Mouse (Mus musculus) spleen, adult 2 months (tissue): ENCODE measurements around the gene Exosc9. TPM values are rescaled to one million over a fixed set of nuclear protein-coding genes. Genes with fewer than 3 reads are reported as not detected.

Source experiments
- DNase-seq, 2 experiments: peaks; one replicate each; pipeline versions ENCODE4 v3.0.0 to v3.0.0-alpha.2; 2012 to 2021; ENCODE audit warnings: low spot score in 2 of 2, low read depth in 1 of 2
- H3K27ac ChIP-seq: fragments of 200-500 bp; 2 replicates; pipeline ENCODE4 v1.5.1; 2012; ENCODE audit warnings: low read length, inconsistent platforms; ENCODE audit not compliant: insufficient read depth
- H3K27me3 ChIP-seq: fragments of 200-500 bp; 2 replicates; pipeline ENCODE4 v1.6.1; 2012; ENCODE audit warnings: mild to moderate bottlenecking, moderate library complexity, low read length, inconsistent platforms; ENCODE audit not compliant: control insufficient read depth, insufficient read depth
- H3K36me3 ChIP-seq: fragments of 200-500 bp; 2 replicates; pipeline ENCODE4 v1.6.1; 2012; ENCODE audit warnings: mild to moderate bottlenecking, low read length, inconsistent platforms; ENCODE audit not compliant: control insufficient read depth, insufficient read depth
- H3K4me1 ChIP-seq: fragments of 200-500 bp; 2 replicates; pipeline ENCODE4 v1.6.1; 2011; ENCODE audit warnings: inconsistent platforms; ENCODE audit not compliant: control insufficient read depth, insufficient read depth, insufficient read length
- H3K4me3 ChIP-seq: fragments of 200-500 bp; 2 replicates; pipeline ENCODE4 v1.5.1; 2011; ENCODE audit warnings: mild to moderate bottlenecking, inconsistent platforms; ENCODE audit not compliant: insufficient read depth, insufficient read length; ENCODE audit errors: extremely low read depth
- CTCF ChIP-seq: fragments of 200-500 bp; IDR thresholded peaks from 2 replicates; pipeline ENCODE4 v1.5.1; 2011; ENCODE audit warnings: mild to moderate bottlenecking, inconsistent platforms; ENCODE audit not compliant: insufficient read depth, insufficient read length, insufficient replicate concordance; ENCODE audit errors: extremely low read depth
- POLR2A ChIP-seq: fragments of 200-500 bp; IDR thresholded peaks from 2 replicates; pipeline ENCODE4 v1.6.1; 2011; ENCODE audit warnings: low read depth, low read length, inconsistent platforms
- WGBS: fragments of 180-500 bp; shearing (Covaris S2); methylation state at CpG from one replicate; pipeline ENCODE4 v1.1.7; 2018; 5-methylcytosine and 5-hydroxymethylcytosine counted together
- polyA plus RNA-seq: library from polyadenylated mRNA; depleted of rRNA; stranded (reverse); fragments of >200 nt; gene quantifications from 2 replicates; pipeline ENCODE4 v1.2.3, GENCODE M21; 2012

Exosc9 gene
- polyA plus RNA-seq, 1 experiment: 3.9 TPM

- H3K27ac ChIP-seq: no peak overlapping the region
- TF ChIP-seq POLR2A: no peak
- TF ChIP-seq CTCF: no peak
- WGBS: 38% methylated on average over 4 of the region's 4 CpGs
- H3K4me1 ChIP-seq: no peaks in the 10 kb centered on the region
- no peak for DNase-seq
- H3K27me3 ChIP-seq: 0 out of 2 replicates have a peak, but pooled peaks cover 2% of the 10 kb centered on the region
- no peaks in the 10 kb centered on the region for H3K36me3 ChIP-seq
- no peak overlapping the region for H3K4me3 ChIP-seq
Measured at GRCm38 (mm10) chr3:36522137-36522536, 30.3 kb upstream of the Exosc9 start.

GRCm38 (mm10) chr3:36524466-36524865 lies 27.9 kb upstream of the Exosc9 start:
- no peak for DNase-seq
- no peak overlapping the region for H3K4me3 ChIP-seq
- no peaks in the 10 kb centered on the region for H3K4me1 ChIP-seq
- no peak overlapping the region for H3K27ac ChIP-seq
- TF ChIP-seq POLR2A (no peak), CTCF (no peak)
- no peaks in the 10 kb centered on the region for H3K36me3 ChIP-seq
- 0 out of 2 replicates have a peak, but pooled peaks cover 2% of the 10 kb centered on the region for H3K27me3 ChIP-seq
- 71% methylated on average over 3 of the region's 3 CpGs for WGBS

GRCm38 (mm10) chr3:36530345-36530744 lies 22.1 kb upstream of the Exosc9 start:
- 90% methylated on average over 6 of the region's 6 CpGs for WGBS

GRCm38 (mm10) chr3:36530781-36531180 lies 21.6 kb upstream of the Exosc9 start:
- Histone ChIP-seq H3K27ac (no peak overlapping the region), H3K36me3 (no peaks in the 10 kb centered on the region), H3K27me3 (peaks cover 2% of the 10 kb centered on the region; the same call in 1 of the 2 replicates), H3K4me1 (peaks cover 3% of the 10 kb centered on the region; the same call in 1 of the 2 replicates), H3K4me3 (no peak overlapping the region)
- no peak for DNase-seq
- WGBS: 90% methylated on average over 5 of the region's 5 CpGs
- TF ChIP-seq CTCF (no peak), POLR2A (no peak)

More at GRCm38 (mm10) chr3:36530345-36530744, 22.1 kb upstream of the Exosc9 start:
- Histone ChIP-seq H3K27ac (no peak overlapping the region), H3K4me1 (peaks cover 3% of the 10 kb centered on the region; the same call in 1 of the 2 replicates), H3K36me3 (no peaks in the 10 kb centered on the region), H3K27me3 (peaks cover 2% of the 10 kb centered on the region; the same call in 1 of the 2 replicates), H3K4me3 (no peak overlapping the region)
- TF ChIP-seq CTCF (no peak), POLR2A (no peak)
- DNase-seq: no peak

GRCm38 (mm10) chr3:36531242-36531641 lies 21.2 kb upstream of the Exosc9 start:
- peaks cover 3% of the 10 kb centered on the region; the same call in 1 of the 2 replicates for H3K4me1 ChIP-seq
- H3K36me3 ChIP-seq: no peaks in the 10 kb centered on the region
- no peak overlapping the region for H3K4me3 ChIP-seq
- TF ChIP-seq POLR2A (no peak), CTCF (no peak)
- no peak for DNase-seq
- no peak overlapping the region for H3K27ac ChIP-seq
- H3K27me3 ChIP-seq: peaks cover 2% of the 10 kb centered on the region; the same call in 1 of the 2 replicates
- WGBS: 86% methylated on average over 2 of the region's 2 CpGs

GRCm38 (mm10) chr3:36531979-36532542 lies 20.3 kb upstream of the Exosc9 start:
- TF ChIP-seq CTCF: no peak
- no peak for TF ChIP-seq POLR2A
- Histone ChIP-seq H3K36me3 (no peaks in the 10 kb centered on the region), H3K4me3 (peak overlapping the region; percentile 59), H3K4me1 (peaks cover 3% of the 10 kb centered on the region; the same call in 1 of the 2 replicates), H3K27me3 (peaks cover 2% of the 10 kb centered on the region; the same call in 1 of the 2 replicates), H3K27ac (peak overlapping the region; percentile 46; the same call in 1 of the 2 replicates)
- no peak for DNase-seq
- 3% methylated on average over 18 of the region's 18 CpGs for WGBS

- DNase-seq: no peak
- H3K36me3 ChIP-seq: no peaks in the 10 kb centered on the region
- peaks cover 2% of the 10 kb centered on the region; the same call in 1 of the 2 replicates for H3K27me3 ChIP-seq
- no peak for TF ChIP-seq POLR2A
- no peak for TF ChIP-seq CTCF
- no peak overlapping the region for H3K4me3 ChIP-seq
- WGBS: 62% methylated on average over 7 of the region's 7 CpGs
- peaks cover 3% of the 10 kb centered on the region; the same call in 1 of the 2 replicates for H3K4me1 ChIP-seq
- no peak overlapping the region for H3K27ac ChIP-seq
Measured at GRCm38 (mm10) chr3:36532738-36533137, 19.7 kb upstream of the Exosc9 start.
